Mouse (Mus musculus): ENCODE measurements around the gene Serac1. TPM values are rescaled to one million over a fixed set of nuclear protein-coding genes. Genes with fewer than 3 reads are reported as not detected.

Serac1 gene
- 10 to 100 TPM; 14.2 to 17.4 TPM for total RNA-seq (2021)

- intact Hi-C loops (cut with DNase I), result no loop called here
- DNase-seq (ENCODE audit: extremely low spot score in 1 of 2, low spot score in 2 of 2), result peak; percentile 96 to 98
These were observed at the start of gene Serac1, which contains the start of gene Gtf2h5 for GRCm38 (mm10) chr17:6079287-6080122. Gene Serac1 (minus strand): TSS chr17:6079741. Gene Gtf2h5 (plus strand): TSS chr17:6079786.

- intact Hi-C loops (cut with DNase I), result no loop called here
- no peak for DNase-seq (ENCODE audit: extremely low spot score in 1 of 2, low spot score in 2 of 2)
These were observed 48.5 kb upstream of the Serac1 start for GRCm38 (mm10) chr17:6128039-6128438.

- DNase-seq (ENCODE audit: extremely low spot score in 1 of 2, low spot score in 2 of 2), result no peak
- intact Hi-C loops (cut with DNase I), result no loop called here
These were observed 45.9 kb upstream of the Serac1 start for GRCm38 (mm10) chr17:6125441-6125840.

- no peak for DNase-seq (ENCODE audit: extremely low spot score in 1 of 2, low spot score in 2 of 2)
- intact Hi-C loops (cut with DNase I), result loop anchor here (2.0 kb wide), 1 partner anchor 15 kb away; no protein-coding TSS in a partner anchor
These were observed 44.2 kb upstream of the Serac1 start for GRCm38 (mm10) chr17:6123776-6124175.

- DNase-seq (ENCODE audit: extremely low spot score in 1 of 2, low spot score in 2 of 2), result no peak
- intact Hi-C loops (cut with DNase I), result no loop called here
These were observed 39.3 kb upstream of the Serac1 start for GRCm38 (mm10) chr17:6118861-6119260.

- DNase-seq (ENCODE audit: extremely low spot score in 1 of 2, low spot score in 2 of 2), result no peak
- intact Hi-C loops (cut with DNase I), result no loop called here
These were observed 38.4 kb upstream of the Serac1 start for GRCm38 (mm10) chr17:6117917-6118316.

- DNase-seq (ENCODE audit: extremely low spot score in 1 of 2, low spot score in 2 of 2), result no peak
- intact Hi-C loops (cut with DNase I), result no loop called here
These were observed 37.7 kb upstream of the Serac1 start for GRCm38 (mm10) chr17:6117148-6117725.

GRCm38 (mm10) chr17:6115085-6115484, 35.5 kb upstream of the Serac1 start:
- intact Hi-C loops (cut with DNase I), result no loop called here

GRCm38 (mm10) chr17:6113653-6114052, 34.1 kb upstream of the Serac1 start:
- intact Hi-C loops (cut with DNase I), result no loop called here
- no peak for DNase-seq (ENCODE audit: extremely low spot score in 1 of 2, low spot score in 2 of 2)

More at GRCm38 (mm10) chr17:6115085-6115484, 35.5 kb upstream of the Serac1 start:
- DNase-seq (ENCODE audit: extremely low spot score in 1 of 2, low spot score in 2 of 2), result no peak

GRCm38 (mm10) chr17:6110956-6111355, 31.4 kb upstream of the Serac1 start:
- intact Hi-C loops (cut with DNase I), result no loop called here

GRCm38 (mm10) chr17:6108175-6108574, 28.6 kb upstream of the Serac1 start:
- no peak for DNase-seq (ENCODE audit: extremely low spot score in 1 of 2, low spot score in 2 of 2)
- intact Hi-C loops (cut with DNase I), result loop anchor here (2.0 to 5.0 kb wide), 2 partner anchors 15 to 59 kb away; no protein-coding TSS in a partner anchor

More at GRCm38 (mm10) chr17:6110956-6111355, 31.4 kb upstream of the Serac1 start:
- DNase-seq (ENCODE audit: extremely low spot score in 1 of 2, low spot score in 2 of 2), result no peak

GRCm38 (mm10) chr17:6107015-6107601, 27.6 kb upstream of the Serac1 start:
- intact Hi-C loops (cut with DNase I), result loop anchor here (5.0 kb wide), 1 partner anchor 60 kb away; no protein-coding TSS in a partner anchor
- peak; percentile 36 to 75 for DNase-seq (ENCODE audit: extremely low spot score in 1 of 2, low spot score in 2 of 2)

GRCm38 (mm10) chr17:6106361-6107014, 26.9 kb upstream of the Serac1 start, which contains the start of gene Tulp4:
Gene Tulp4 (plus strand): TSS chr17:6106437.
- peak; percentile 87 to 92 for DNase-seq (ENCODE audit: extremely low spot score in 1 of 2, low spot score in 2 of 2)
- intact Hi-C loops (cut with DNase I), result loop anchor here (5.0 kb wide), 1 partner anchor 61 kb away; no protein-coding TSS in a partner anchor

- no peak for DNase-seq (ENCODE audit: extremely low spot score in 1 of 2, low spot score in 2 of 2)
- intact Hi-C loops (cut with DNase I), result no loop called here
These were observed 24.0 kb upstream of the Serac1 start for GRCm38 (mm10) chr17:6103566-6103965.

- intact Hi-C loops (cut with DNase I), result no loop called here
- DNase-seq (ENCODE audit: extremely low spot score in 1 of 2, low spot score in 2 of 2), result no peak
These were observed 22.7 kb upstream of the Serac1 start for GRCm38 (mm10) chr17:6102287-6102686.

GRCm38 (mm10) chr17:6097884-6098283, 18.3 kb upstream of the Serac1 start:
- intact Hi-C loops (cut with DNase I), result no loop called here
- peak; percentile 42 to 60 for DNase-seq (ENCODE audit: extremely low spot score in 1 of 2, low spot score in 2 of 2)

- DNase-seq (ENCODE audit: extremely low spot score in 1 of 2, low spot score in 2 of 2), result no peak
- intact Hi-C loops (cut with DNase I), result no loop called here
These were observed 16.0 kb upstream of the Serac1 start for GRCm38 (mm10) chr17:6095579-6095978.

- intact Hi-C loops (cut with DNase I), result no loop called here
- DNase-seq (ENCODE audit: extremely low spot score in 1 of 2, low spot score in 2 of 2), result no peak
These were observed 12.1 kb upstream of the Serac1 start for GRCm38 (mm10) chr17:6091604-6092003.

- DNase-seq (ENCODE audit: extremely low spot score in 1 of 2, low spot score in 2 of 2), result no peak
- intact Hi-C loops (cut with DNase I), result no loop called here
These were observed 3.9 kb upstream of the Serac1 start for GRCm38 (mm10) chr17:6083323-6083890.

All from left cerebral cortex, postnatal 10 days (tissue).